Mouse (Mus musculus): ENCODE data around the gene Tlr5. TPM values are rescaled to one million over a fixed set of nuclear protein-coding genes. Genes with fewer than 3 reads are reported as not detected.

Gene Tlr5
- total RNA-seq (2012; rRNA removed) (not detected in 2 replicates), total RNA-seq (2014; rRNA removed) (not detected in 2 replicates), polyA plus RNA-seq (2012; ENCODE audit: insufficient read length, low read depth) (not detected in 2 replicates)

DNA sequence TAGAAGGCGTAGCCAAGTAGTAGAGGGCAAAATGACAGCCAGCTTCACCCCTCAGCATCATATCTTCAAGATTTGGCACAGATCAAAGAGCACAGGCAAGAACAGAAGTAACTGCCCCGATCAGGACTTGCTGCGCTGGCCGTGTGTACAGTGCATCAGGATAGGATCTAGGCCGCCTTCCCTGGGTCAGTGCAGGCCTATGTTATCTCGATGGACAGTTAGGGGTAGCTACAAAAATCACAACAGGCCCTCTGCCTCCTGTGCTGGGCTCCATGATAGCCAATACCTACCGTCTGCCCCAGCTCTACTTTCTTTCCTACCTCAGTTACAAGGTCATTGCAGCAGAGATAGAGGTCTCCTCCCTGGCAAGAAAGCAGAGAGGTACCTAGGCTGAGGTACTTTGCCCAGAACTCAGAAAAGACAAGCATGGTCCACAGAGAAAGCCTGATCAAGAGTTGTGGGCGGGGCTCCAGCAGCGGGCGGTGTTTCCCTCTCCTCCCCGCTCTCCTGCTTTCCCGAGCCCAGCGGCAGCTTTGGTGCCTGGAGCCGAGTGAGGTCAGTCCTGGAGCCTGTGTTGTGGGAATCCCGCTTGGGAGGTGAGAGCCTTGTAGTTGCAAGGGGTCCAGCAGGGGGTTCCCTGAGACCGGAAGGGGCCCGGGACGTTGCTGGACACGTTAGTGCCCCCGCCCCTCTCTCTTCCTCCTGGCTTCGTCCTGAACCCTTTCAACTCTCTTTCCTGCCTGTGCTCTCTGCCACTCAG is at the start of gene Tlr5:
Gene Tlr5, plus strand, starts transcription at position 502 of the 760 bp plus-strand sequence.
- Histone ChIP-seq H3K27ac (ENCODE audit: insufficient read depth, low read depth) (no peak within 1 kb of the TSS), H3K4me3 (replicated peaks in 1 of 3; ENCODE audit: low read depth in 2 of 3, low read length in 2 of 3, poor library complexity in 1 of 3) (peak within 1 kb of the TSS in 1 of 3 experiments; percentile 52), H3K4me2 (ENCODE audit: insufficient read depth, low read depth, poor library complexity, severe bottlenecking) (peak within 1 kb of the TSS; percentile 41; the same call in 1 of the 2 replicates), H3K79me2 (replicated peaks; ENCODE audit: control insufficient read depth, extremely low read depth, insufficient read depth, poor library complexity, severe bottlenecking) (no peaks in the 10 kb centered on the region), H3K4me1 (ENCODE audit: control insufficient read depth in 1 of 2, insufficient read depth in 2 of 2) (peaks cover 9 to 18% of the 10 kb centered on the region in 2 experiments; a peak in 3 of 4 replicates), H3K9ac (ENCODE audit: insufficient read depth, low read depth) (no peak within 1 kb of the TSS), H3K36me3 (replicated peaks in 1 of 2; ENCODE audit: control insufficient read depth in 1 of 2, insufficient read depth in 1 of 2, low read length in 1 of 2) (no peaks in the 10 kb centered on the region), H3K27me3 (replicated peaks) (peaks cover 3% of the 10 kb centered on the region), H3K9me3 (replicated peaks; ENCODE audit: low read length) (no peaks in the 10 kb centered on the region)
- no peak for DNase-seq (ENCODE audit: extremely low read depth)
- dilution Hi-C loops (cut with MboI; ENCODE audit: extremely low pct_ligation_motif_present, extremely low pct_unique_long_range_greater_than_20kb, low sequenced_read_pairs) = no loop called here
- in situ Hi-C loops (cut with MboI; ENCODE audit: low pct_ligation_motif_present, low pct_unique_long_range_greater_than_20kb, low sequenced_read_pairs) = no loop called here
- TF ChIP-seq MAZ (IDR thresholded peaks at IDR 0.05; ENCODE audit: low read depth, low read length) (no peak), USF2 (conservative IDR thresholded peaks at IDR 0.05; ENCODE audit: low read depth, low read length) (no peak), UBTF (IDR thresholded peaks at IDR 0.05; ENCODE audit: low read depth, low read length) (no peak), MXI1 (IDR thresholded peaks at IDR 0.05; ENCODE audit: low read depth, low read length) (no peak), RAD21 (IDR thresholded peaks at IDR 0.05; ENCODE audit: low read depth, low read length) (no peak), RCOR1 (conservative IDR thresholded peaks at IDR 0.05; ENCODE audit: low read depth, low read length) (no peak), ZC3H11A (IDR thresholded peaks at IDR 0.05; ENCODE audit: low read depth, low read length) (no peak), BHLHE40 (IDR thresholded peaks at IDR 0.05; ENCODE audit: low read depth, low read length) (no peak), ZMIZ1 (IDR thresholded peaks at IDR 0.05; ENCODE audit: low read depth, low read length) (no peak)

DNA sequence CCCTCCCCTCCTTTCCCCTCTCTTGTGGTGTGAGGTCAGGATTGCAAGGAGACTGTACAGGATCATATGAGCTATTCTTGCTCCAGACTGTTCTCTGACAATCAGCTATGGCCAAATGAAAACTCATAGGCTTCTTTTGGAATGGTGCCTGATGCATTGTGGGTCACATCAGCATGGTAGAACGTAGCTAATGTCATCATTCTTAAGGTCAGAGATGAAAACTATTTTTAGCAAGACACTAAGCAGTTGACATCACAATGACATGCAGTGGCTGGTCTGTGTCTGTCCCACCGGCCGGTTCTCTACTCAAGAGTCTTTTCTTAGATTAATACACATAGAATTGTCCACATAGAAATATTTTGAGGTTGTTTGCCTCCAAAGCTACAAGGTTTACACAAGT is 48.9 kb upstream of the Tlr5 start:
- Histone ChIP-seq H3K4me3 (replicated peaks in 1 of 3; ENCODE audit: low read depth in 2 of 3, low read length in 2 of 3, poor library complexity in 1 of 3) (no peak overlapping the region), H3K27ac (ENCODE audit: insufficient read depth, low read depth) (no peak overlapping the region), H3K9me3 (replicated peaks; ENCODE audit: low read length) (no peaks in the 10 kb centered on the region), H3K79me2 (replicated peaks; ENCODE audit: control insufficient read depth, extremely low read depth, insufficient read depth, poor library complexity, severe bottlenecking) (no peaks in the 10 kb centered on the region), H3K27me3 (replicated peaks) (no peaks in the 10 kb centered on the region), H3K4me2 (ENCODE audit: insufficient read depth, low read depth, poor library complexity, severe bottlenecking) (no peak overlapping the region), H3K4me1 (ENCODE audit: control insufficient read depth in 1 of 2, insufficient read depth in 2 of 2) (no peaks in the 10 kb centered on the region), H3K36me3 (replicated peaks in 1 of 2; ENCODE audit: control insufficient read depth in 1 of 2, insufficient read depth in 1 of 2, low read length in 1 of 2) (no peaks in the 10 kb centered on the region), H3K9ac (ENCODE audit: insufficient read depth, low read depth) (no peak overlapping the region)
- dilution Hi-C loops (cut with MboI; ENCODE audit: extremely low pct_ligation_motif_present, extremely low pct_unique_long_range_greater_than_20kb, low sequenced_read_pairs) (no loop called here), in situ Hi-C loops (cut with MboI; ENCODE audit: low pct_ligation_motif_present, low pct_unique_long_range_greater_than_20kb, low sequenced_read_pairs) (no loop called here)
- DNase-seq (ENCODE audit: extremely low read depth) = no peak
- TF ChIP-seq JUN (IDR thresholded peaks at IDR 0.05; ENCODE audit: insufficient read depth, low read depth, low read length) (no peak), MXI1 (IDR thresholded peaks at IDR 0.05; ENCODE audit: low read depth, low read length) (no peak), ZMIZ1 (IDR thresholded peaks at IDR 0.05; ENCODE audit: low read depth, low read length) (no peak), CHD1 (IDR thresholded peaks at IDR 0.05; ENCODE audit: low read depth, low read length) (no peak), ZC3H11A (IDR thresholded peaks at IDR 0.05; ENCODE audit: low read depth, low read length) (no peak), UBTF (IDR thresholded peaks at IDR 0.05; ENCODE audit: low read depth, low read length) (no peak), ETS1 (conservative IDR thresholded peaks at IDR 0.05; ENCODE audit: low read depth, low read length) (no peak), ZNF384 (IDR thresholded peaks at IDR 0.05; ENCODE audit: low read depth, low read length) (no peak), RCOR1 (conservative IDR thresholded peaks at IDR 0.05; ENCODE audit: low read depth, low read length) (no peak), TBP (conservative IDR thresholded peaks at IDR 0.05; ENCODE audit: low read depth, low read length) (no peak), PAX5 (IDR thresholded peaks at IDR 0.05; ENCODE audit: low read length) (no peak), TCF12 (IDR thresholded peaks at IDR 0.05; ENCODE audit: low read depth, low read length) (no peak), MEF2A (IDR thresholded peaks at IDR 0.05; ENCODE audit: borderline replicate concordance, low read depth, low read length) (no peak), POLR2A (IDR thresholded peaks at IDR 0.05; ENCODE audit: low read depth, low read length) (no peak), RAD21 (IDR thresholded peaks at IDR 0.05; ENCODE audit: low read depth, low read length) (no peak)

Data from CH12.LX (cell line).